Comparison of ENCODE assay signal across 18 mouse cellular contexts in the genomic region with DNA sequence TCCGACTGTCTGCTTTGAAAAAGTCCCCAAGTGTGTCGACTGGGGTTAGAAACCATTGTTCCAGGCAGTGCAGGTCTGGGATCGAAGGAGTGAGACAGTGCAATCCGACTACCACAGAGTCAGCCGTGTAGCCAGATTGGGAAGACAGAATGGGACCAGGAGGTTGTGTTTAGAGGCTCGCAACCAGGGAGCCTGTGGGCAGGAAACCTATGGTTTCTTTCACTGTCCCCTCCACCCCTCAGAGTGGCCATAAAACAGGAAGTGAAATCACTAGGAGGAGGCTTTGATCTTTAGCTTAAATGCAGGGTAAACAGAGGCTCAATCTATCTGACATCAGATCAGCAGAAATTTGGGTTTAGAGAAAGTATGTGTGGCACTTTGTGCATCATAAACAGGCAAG. TPM values are rescaled to one million over a fixed set of nuclear protein-coding genes. Genes with fewer than 3 reads are reported as not detected.
A peak's percentile ranks its signal among the peaks of the same experiment; 100 is the strongest.
DNase-seq lines count a peak whose midpoint lies in the region; ATAC-seq and TF ChIP-seq lines count a peak whose summit lies in the region.
"Had no signal": no experiment of that assay in that cellular context is flagged by ENCODE, and none has a peak within 500 bp of the region (broad histone marks: within the 10 kb centered on the region; RNA-seq: fewer than 3 reads in every experiment).

No protein-coding gene starts in this region.

- no peak overlapping the region for H3K9ac ChIP-seq in liver, embryonic 12.5 days
- H3K9ac ChIP-seq: embryonic facial prominence, embryonic 12.5 days; forebrain, embryonic 15.5 days; heart, embryonic 12.5 days; hindbrain, embryonic 12.5 days had no signal

- H3K4me2 ChIP-seq in liver, embryonic 12.5 days, result no peak overlapping the region
- H3K4me2 ChIP-seq: embryonic facial prominence, embryonic 12.5 days; forebrain, embryonic 15.5 days; heart, embryonic 12.5 days; hindbrain, embryonic 12.5 days had no signal

- peak; percentile 80 for DNase-seq in heart, adult 11 months
- no peak for DNase-seq in heart, postnatal 36 days
- no peak for DNase-seq in adrenal gland, postnatal 36 days
- no peak for DNase-seq in kidney, postnatal 25 days
- DNase-seq: adrenal gland, adult 2 months; adrenal gland, postnatal 25 days; cerebellum, adult 2 months; cerebellum, postnatal 10 days; gastrocnemius, postnatal 10 days; heart, postnatal 4 days had no signal

- peaks cover 59% of the 10 kb centered on the region for H3K4me1 ChIP-seq in E14TG2a.4 (replicated peaks; ENCODE audit: low read depth, low read length)
- peaks cover 23% of the 10 kb centered on the region for H3K4me1 ChIP-seq in liver, embryonic 12.5 days
- H3K4me1 ChIP-seq: forebrain, embryonic 15.5 days; hindbrain, embryonic 12.5 days had no signal

- peak; percentile 88 for ATAC-seq in granulocyte monocyte progenitor cell, adult 5-6 weeks (replicated peaks; ENCODE audit: poor library complexity, severe bottlenecking)
- ATAC-seq in liver, embryonic 12.5 days, result no peak
- ATAC-seq: forebrain, embryonic 15.5 days; hindbrain, embryonic 16.5 days had no signal

- intact Hi-C loops in heart, postnatal 36 days (cut with DNase I), result no loop called here

- no peak for TF ChIP-seq CTCF in E14TG2a.4 (conservative IDR thresholded peaks at IDR 0.05; ENCODE audit: low read length)

- H3K9me3 ChIP-seq in E14TG2a.4 (ENCODE audit: low read length), result no peaks in the 10 kb centered on the region
- H3K9me3 ChIP-seq in liver, embryonic 12.5 days (replicated peaks), result no peaks in the 10 kb centered on the region
- H3K9me3 ChIP-seq: embryonic facial prominence, embryonic 12.5 days; forebrain, embryonic 15.5 days; heart, embryonic 12.5 days; hindbrain, embryonic 12.5 days had no signal

- peaks cover 10% of the 10 kb centered on the region; the same call in 1 of the 2 replicates for H3K27me3 ChIP-seq in E14TG2a.4 (ENCODE audit: insufficient read depth, low read length)
- peaks cover 21% of the 10 kb centered on the region; the same call in 1 of the 2 replicates for H3K27me3 ChIP-seq in liver, embryonic 12.5 days (replicated peaks)
- H3K27me3 ChIP-seq: embryonic facial prominence, embryonic 12.5 days; forebrain, embryonic 15.5 days; heart, embryonic 12.5 days; hindbrain, embryonic 12.5 days had no signal

- H3K4me3 ChIP-seq in E14TG2a.4 (replicated peaks; ENCODE audit: low read length), result peak overlapping the region; percentile 20; the same call in 1 of the 2 replicates
- no peak overlapping the region for H3K4me3 ChIP-seq in liver, embryonic 12.5 days
- H3K4me3 ChIP-seq: embryonic facial prominence, embryonic 12.5 days; forebrain, embryonic 15.5 days; heart, embryonic 12.5 days; hindbrain, embryonic 12.5 days had no signal

- 24% methylated on average over 6 of the region's 6 CpGs for WGBS in liver, embryonic 12.5 days (ENCODE audit: insufficient replicate concordance)

- no peak overlapping the region for H3K27ac ChIP-seq in liver, embryonic 12.5 days
- H3K27ac ChIP-seq: embryonic facial prominence, embryonic 12.5 days; forebrain, embryonic 15.5 days; hindbrain, embryonic 12.5 days had no signal

- no peaks in the 10 kb centered on the region for H3K36me3 ChIP-seq in E14TG2a.4 (ENCODE audit: insufficient read depth, low read length)
- no peaks in the 10 kb centered on the region for H3K36me3 ChIP-seq in liver, embryonic 12.5 days
- H3K36me3 ChIP-seq: embryonic facial prominence, embryonic 12.5 days; forebrain, embryonic 15.5 days; heart, embryonic 12.5 days; hindbrain, embryonic 12.5 days had no signal

RNA-seq across cellular contexts. Expression of a gene that starts 42.0 kb away (rescaled TPM):
- total RNA-seq in heart, postnatal 36 days (2021), result 1 to 10 TPM; 2.1 TPM
- total RNA-seq in granulocyte monocyte progenitor cell, adult 5-6 weeks (2014; fragmentation: Nextera tagmentation), result 0.62 and 3.0 TPM in 2 replicates
- total RNA-seq in granulocyte monocyte progenitor cell, adult 5-6 weeks (2017), result 0.98 and 2.2 TPM in 2 replicates
- 0.80 and 0.88 TPM in 2 replicates for polyA plus RNA-seq in liver, embryonic 12.5 days (2016; fragmentation: Nextera tagmentation; extraction: Ambion mirVana)
- 1 to 10 TPM; 1.8 to 6.1 TPM for total RNA-seq in adrenal gland, postnatal 36 days (2021)

RNA-seq across cellular contexts. Expression of a gene that starts 42.0 kb away (rescaled TPM):
- 10 to 100 TPM; 10.9 to 11.8 TPM for total RNA-seq in heart, postnatal 36 days (2021)
- 41.5 and 43.2 TPM in 2 replicates for total RNA-seq in granulocyte monocyte progenitor cell, adult 5-6 weeks (2014; fragmentation: Nextera tagmentation)
- total RNA-seq in granulocyte monocyte progenitor cell, adult 5-6 weeks (2017), result 88.8 and 97.5 TPM in 2 replicates
- polyA plus RNA-seq in liver, embryonic 12.5 days (2016; fragmentation: Nextera tagmentation; extraction: Ambion mirVana), result 33.9 TPM in 2 replicates
- total RNA-seq in adrenal gland, postnatal 36 days (2021), result 10 to 100 TPM; 29.6 to 31.0 TPM
